Mouse (Mus musculus): Measurements from ENCODE around the gene Shoc2.
A peak's percentile ranks its signal among the peaks of the same experiment; 100 is the strongest.

Shoc2 gene

DNA sequence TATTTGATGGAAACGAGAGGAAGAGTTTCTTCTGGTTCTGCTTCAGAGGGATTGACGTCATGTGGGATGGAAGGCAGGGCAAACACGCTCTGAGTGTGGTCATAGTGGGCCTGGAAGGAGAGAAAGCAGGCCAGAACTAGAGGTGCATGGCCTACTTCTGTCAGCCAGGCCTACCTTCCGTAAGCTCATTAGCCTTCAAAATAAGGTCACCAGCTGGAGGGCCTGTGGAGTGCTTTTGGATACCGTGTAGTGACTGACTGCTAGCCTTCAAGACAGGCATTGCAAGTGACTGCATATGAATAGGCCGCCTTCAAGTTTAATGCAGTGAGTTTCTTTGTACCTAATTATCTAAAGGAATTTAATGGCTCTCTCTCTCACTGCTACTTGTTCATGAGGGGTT lies 91.0 kb downstream of the Shoc2 start:
- DNase-seq (ENCODE audit: low read depth, low spot score) = peak; percentile 78

DNA sequence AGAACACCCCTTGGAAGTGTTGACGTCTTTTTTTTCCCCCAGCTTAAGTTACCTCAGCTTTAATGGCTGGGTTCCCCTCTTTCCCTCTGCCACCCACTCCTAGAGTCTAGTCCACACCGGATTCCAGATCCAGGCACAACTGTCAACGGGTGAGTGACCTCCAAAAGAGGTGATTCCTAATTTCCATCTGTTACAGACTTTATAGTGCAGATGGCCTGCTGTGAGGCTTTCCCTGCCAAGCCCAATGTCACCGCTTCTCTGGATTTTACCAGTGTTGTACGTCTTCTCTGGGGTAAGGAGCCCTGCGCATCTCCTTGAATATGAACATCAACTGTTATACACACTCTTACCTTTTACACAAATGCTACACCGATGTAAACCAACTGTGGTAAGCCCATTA lies 95.3 kb downstream of the Shoc2 start:
- no peak for DNase-seq (ENCODE audit: low read depth, low spot score)

DNA sequence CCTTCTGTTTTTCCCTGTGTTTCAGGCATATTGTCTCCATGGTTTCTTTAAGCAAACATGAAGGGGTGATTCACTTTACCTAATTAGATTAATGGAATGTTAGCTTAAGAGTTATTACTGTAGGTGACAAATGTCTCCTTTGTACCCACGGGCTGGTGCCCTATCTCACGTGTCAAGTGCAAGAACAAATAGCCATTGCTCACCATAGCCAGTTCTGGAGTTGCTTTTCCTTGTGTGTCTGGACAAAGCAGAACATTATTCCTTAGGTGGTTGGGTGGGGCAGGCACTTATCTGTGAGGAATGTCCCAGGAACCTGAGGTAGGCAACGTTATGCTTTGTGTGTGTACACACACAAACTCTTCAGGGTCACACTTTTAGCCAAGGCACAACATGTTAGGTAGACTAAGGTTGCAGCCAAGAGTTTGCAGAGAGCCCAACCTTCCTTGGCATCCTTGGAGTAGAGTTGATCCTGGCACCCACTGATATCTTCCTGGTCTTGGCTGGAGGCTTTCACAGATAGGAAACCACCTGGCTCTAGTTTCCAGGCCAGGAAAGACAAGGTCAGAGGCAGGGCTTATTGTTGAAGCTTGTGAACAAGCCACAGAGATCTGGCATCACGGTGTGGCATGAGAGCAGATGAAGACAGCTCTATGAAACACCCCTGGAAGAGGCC lies 96.4 kb downstream of the Shoc2 start:
- DNase-seq (ENCODE audit: low read depth, low spot score) = no peak

DNA sequence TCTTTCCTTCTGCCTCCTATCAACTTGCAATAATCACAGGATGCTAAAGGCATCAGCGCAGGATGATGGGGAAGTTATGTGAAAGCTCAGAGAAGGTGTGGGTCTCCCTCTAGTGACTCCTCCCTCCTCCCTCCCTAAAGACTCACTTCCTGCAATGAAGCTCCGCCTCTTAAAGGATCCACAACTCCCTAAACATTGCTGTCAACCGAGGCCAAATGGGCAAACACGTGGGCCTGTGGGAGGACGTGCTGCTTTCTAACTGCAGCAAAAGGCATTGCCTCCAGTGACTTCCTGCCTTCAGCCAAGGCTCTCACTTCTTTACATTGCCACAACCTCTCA lies 96.9 kb downstream of the Shoc2 start:
- DNase-seq (ENCODE audit: low read depth, low spot score) = no peak

DNA sequence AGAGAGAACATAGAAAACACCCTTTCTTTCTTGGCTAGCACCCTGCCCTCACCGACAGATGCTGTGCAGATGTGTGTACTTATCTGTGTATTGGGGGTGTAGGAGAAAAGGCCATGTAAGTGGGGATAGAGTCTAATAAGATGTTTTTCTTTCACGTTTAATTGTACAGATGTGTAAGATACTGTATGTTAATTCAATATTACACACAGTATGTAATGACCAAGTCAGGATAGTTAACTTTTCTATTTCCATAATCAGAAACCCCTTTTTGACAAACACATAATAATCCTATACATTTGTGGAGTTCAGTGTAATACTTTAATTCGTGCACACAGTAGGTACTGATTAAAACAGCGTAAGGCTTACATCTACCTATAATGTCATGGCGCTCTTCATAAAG lies 99.7 kb downstream of the Shoc2 start, which contains the start of gene Adra2a:
TSS of gene Adra2a (plus strand) at position 301 of the 400 bp plus-strand sequence.
- no peak for DNase-seq (ENCODE audit: low read depth, low spot score)

DNA sequence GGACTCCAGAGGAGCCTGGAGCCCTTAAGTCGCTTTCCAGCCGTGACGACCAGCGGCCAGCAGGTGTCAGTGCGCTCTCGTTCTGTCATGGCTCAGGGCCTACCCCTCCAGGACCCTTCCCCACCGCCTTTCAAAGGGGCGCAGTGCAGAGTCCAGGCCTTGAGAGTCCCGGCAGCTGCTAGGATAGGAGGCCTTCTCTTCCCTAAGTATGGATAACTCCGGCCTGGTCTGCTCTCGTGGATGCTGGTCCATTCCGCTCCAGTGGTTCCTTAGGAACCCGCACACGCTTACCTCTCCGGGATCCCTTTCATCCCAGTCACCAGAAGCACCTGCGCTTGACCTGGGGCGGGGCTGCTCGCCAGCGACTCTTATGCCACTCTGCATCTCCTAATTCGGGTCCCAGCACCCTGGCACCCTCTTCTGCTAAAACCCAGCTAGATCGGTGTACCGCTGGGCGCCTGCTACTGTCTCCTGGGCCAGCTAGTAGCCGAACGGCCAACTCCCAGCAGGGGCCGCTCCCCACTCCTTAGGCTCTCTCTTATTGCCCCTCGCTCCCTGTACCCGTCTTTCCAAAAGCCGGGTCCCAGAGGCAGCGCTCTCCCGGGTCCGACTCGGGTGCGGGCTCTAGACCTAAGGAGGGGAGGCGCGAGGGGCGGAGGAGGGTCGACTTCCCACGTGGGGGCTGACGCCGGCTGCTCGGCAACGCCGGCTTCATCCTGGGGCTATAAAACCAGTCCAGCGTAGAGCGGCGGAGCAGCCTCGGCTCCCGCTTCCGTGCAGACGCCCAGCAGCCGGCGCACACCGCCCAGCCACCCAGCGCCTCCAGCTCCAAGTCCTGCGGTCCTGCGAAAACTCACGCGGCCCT lies 100.6 kb downstream of the Shoc2 start:
- DNase-seq (ENCODE audit: low read depth, low spot score) = no peak

DNA sequence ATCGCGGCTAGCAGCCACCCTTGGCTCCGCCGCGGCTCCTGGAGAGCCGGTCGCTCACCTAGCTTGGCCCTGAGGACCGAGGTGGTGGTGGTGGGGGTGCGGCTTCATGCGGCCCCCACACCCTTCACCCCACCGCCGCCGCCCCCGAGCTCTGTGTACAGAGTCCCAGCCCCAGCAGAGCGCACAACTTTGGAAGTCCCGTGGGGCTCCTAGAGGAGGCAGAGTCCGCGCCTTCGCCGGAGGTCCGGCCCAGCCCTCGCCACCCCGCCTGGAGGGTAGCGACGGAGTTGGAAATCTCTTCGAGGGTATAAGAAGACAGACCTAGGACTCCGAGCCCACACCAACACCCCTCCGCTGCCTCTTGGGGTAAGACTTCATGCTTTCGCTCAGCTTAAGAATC lies 101.3 kb downstream of the Shoc2 start:
- no peak for DNase-seq (ENCODE audit: low read depth, low spot score)

DNA sequence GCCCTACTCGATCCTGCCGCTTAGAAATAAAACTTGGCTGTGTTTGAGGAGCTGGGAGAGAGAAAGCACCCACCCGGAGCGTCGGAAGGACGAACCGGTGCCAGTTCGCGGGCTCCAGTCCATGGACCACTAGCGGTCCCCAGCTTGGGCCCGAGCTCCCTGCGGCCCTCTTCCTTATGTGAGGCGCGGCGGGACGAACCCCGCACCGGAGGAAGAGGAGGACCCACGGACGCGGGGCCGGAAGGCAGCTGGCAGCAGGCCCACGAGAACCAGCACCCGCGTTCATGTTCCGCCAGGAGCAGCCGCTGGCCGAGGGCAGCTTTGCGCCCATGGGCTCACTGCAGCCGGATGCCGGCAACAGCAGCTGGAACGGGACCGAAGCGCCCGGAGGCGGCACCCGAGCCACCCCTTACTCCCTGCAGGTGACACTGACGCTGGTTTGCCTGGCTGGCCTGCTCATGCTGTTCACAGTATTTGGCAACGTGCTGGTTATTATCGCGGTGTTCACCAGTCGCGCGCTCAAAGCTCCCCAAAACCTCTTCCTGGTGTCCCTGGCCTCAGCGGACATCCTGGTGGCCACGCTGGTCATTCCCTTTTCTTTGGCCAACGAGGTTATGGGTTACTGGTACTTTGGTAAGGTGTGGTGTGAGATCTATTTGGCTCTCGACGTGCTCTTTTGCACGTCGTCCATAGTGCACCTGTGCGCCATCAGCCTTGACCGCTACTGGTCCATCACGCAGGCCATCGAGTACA lies 102.0 kb downstream of the Shoc2 start:
- DNase-seq (ENCODE audit: low read depth, low spot score) = no peak

DNA sequence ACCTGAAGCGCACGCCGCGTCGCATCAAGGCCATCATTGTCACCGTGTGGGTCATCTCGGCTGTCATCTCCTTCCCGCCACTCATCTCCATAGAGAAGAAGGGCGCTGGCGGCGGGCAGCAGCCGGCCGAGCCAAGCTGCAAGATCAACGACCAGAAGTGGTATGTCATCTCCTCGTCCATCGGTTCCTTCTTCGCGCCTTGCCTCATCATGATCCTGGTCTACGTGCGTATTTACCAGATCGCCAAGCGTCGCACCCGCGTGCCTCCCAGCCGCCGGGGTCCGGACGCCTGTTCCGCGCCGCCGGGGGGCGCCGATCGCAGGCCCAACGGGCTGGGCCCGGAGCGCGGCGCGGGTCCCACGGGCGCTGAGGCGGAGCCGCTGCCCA lies 102.6 kb downstream of the Shoc2 start:
- no peak for DNase-seq (ENCODE audit: low read depth, low spot score)

DNA sequence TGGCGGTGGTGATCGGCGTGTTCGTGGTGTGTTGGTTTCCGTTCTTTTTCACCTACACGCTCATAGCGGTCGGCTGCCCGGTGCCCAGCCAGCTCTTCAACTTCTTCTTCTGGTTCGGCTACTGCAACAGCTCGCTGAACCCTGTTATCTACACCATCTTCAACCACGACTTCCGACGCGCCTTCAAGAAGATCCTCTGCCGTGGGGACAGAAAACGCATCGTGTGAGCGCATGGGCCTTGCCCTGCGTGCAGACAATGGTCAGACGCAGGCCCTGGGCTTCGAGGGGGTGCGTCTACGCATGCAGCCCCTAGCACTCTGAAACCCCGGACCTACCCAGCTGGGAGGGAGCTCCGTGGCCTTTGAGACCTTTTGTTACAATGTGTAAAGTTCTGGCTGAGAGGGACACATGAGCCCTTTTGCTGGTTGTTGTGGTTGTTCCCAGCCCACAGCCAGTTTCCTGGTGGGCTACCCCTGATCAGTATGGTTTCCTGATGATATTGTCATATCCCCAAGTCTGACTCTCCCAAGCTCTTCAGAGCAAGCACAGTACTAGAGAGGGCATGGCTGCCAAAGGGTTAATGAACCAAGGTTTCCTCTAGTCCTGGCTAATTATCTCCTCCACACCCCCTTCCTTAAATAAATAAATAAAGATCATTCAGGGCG lies 103.4 kb downstream of the Shoc2 start:
- DNase-seq (ENCODE audit: low read depth, low spot score) = no peak

DNA sequence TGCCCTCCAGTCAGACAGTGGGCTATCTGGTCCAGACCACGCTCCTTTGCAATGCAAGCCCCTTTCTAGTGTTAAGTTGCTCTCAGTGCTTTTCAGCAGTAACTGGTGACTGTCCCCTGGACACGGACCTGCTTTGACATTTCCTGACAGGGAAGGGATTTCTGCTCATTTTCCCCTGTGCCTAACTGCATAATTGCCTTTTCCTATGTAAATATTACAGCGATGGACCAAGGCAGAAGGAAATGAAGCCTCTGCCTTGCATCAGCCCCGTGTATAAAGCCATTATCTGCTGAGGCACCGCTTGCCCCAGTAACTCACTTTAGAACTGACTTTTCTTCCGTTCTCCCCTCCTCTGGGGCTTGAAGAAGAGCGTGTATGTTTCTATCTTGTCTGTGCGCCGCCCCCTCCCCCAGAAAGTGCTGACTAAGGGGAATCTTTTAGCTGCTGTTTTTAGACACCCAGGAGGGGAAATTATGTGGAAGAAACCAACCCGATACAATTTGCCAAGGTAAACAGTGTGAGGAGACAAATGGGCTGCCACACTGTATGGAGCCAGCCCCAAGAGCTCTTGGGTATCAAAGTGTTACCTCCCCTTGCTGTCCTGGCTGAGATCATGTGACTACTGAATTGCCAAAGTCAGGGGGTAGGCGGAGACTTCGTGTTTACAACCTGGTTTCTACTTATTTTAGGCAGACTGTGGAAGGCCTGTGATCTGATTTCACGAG lies 104.2 kb downstream of the Shoc2 start:
- no peak for DNase-seq (ENCODE audit: low read depth, low spot score)

DNA sequence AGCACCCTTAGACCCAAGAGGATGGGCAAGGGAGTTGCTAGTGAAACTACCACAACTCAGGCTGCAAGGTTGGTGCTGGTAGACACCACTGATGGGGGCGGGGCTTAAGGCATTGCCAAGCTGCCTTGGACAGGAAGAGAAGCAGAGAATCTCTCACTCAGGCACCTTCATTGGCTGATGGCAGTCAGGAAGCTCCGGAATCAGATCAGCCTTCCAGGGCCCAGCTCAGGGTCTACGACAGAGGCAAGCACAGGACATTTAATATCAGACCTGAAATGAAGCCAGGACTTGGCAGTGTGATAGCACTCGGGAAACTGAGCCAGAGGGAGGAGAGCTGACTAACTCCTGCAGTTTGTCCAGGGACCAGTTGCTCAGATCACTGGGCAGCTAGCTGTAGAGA lies 107.5 kb downstream of the Shoc2 start:
- no peak for DNase-seq (ENCODE audit: low read depth, low spot score)

DNA sequence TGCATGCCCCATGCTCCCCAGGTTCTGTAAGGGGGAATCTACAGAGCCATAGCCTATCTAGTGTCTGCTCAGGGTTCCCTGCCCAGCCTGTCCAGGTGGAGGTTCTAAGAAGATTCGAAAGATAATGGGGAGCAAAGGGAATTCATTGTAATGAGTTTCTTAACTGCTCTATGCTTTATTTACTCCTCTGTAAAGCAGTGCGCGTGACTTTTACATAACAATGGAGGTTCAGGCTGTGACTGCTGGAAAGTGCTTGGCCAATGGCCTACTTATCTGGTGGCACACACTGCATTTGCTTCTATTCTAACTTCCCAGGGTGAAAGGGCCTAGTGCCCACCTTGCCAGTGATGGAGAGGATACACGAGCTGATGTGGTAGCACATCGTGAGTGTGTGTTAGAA lies 111.7 kb downstream of the Shoc2 start:
- DNase-seq (ENCODE audit: low read depth, low spot score) = no peak

DNA sequence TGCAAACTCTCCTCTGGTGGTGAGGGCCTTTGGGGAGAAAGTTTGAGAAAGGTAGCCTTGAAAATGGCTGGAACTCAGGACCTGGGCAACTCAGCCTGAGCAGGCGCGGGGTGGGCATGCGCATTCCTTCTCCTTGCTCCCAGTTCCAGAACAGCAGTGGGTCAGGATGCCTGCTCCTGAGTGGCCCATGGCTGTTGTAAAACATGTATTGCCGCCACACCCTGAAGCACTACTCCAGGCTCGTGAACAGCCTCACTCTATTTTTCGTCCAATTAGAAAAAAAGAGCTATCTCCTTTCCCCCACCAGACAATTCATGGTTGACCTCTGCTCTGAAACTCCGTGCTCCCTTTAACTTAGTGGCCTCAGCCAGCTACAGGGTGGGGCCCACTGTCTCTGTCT lies 124.3 kb downstream of the Shoc2 start:
- no peak for DNase-seq (ENCODE audit: low read depth, low spot score)

DNA sequence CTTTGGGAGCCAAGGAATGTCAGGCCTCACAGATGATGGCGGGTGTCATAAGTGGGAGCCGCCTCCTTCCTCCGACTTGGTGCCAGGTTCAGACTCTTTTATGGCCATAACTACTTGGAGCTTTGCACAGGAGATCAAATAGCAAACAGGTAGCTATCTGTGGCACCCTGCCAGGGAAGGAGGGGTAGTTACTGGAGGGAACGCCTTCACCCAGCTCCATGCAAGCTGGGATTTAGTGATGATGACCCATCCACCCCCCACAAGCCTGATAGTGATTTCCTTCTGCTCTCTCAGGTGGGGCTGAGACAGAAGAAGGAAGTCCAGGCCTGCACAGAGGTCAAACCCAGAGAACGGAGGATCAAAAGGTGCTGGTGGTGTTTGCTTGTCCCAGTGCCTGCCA lies 126.4 kb downstream of the Shoc2 start:
- DNase-seq (ENCODE audit: low read depth, low spot score) = no peak

DNA sequence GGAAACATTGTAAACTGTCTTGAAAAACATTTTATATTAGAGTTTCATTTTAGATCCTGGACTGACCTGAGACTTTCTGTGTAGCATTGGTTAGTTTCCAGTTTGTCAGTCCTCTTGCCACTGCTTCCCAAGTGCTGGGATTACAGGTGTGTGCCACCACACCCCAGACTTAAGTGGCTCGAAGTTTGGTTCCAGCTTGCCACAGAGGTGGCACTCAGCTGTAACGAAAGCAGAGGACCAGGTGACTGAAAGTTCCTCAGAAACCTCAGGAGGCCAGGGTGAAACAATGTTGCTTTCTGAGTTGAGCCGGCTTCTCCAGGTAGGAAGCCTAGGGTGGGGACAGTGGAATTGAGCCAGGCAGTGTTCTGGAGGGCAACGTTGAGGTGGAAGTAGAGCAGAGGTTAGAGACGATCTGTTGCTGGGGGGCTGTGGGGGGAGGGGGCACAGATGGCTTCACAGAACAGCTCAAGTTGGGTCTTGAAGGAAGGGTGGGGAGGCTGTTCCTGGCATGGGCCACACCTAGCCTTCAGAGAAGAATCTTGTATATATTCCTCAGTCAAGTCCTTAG lies 128.2 kb downstream of the Shoc2 start:
- no peak for DNase-seq (ENCODE audit: low read depth, low spot score)

DNA sequence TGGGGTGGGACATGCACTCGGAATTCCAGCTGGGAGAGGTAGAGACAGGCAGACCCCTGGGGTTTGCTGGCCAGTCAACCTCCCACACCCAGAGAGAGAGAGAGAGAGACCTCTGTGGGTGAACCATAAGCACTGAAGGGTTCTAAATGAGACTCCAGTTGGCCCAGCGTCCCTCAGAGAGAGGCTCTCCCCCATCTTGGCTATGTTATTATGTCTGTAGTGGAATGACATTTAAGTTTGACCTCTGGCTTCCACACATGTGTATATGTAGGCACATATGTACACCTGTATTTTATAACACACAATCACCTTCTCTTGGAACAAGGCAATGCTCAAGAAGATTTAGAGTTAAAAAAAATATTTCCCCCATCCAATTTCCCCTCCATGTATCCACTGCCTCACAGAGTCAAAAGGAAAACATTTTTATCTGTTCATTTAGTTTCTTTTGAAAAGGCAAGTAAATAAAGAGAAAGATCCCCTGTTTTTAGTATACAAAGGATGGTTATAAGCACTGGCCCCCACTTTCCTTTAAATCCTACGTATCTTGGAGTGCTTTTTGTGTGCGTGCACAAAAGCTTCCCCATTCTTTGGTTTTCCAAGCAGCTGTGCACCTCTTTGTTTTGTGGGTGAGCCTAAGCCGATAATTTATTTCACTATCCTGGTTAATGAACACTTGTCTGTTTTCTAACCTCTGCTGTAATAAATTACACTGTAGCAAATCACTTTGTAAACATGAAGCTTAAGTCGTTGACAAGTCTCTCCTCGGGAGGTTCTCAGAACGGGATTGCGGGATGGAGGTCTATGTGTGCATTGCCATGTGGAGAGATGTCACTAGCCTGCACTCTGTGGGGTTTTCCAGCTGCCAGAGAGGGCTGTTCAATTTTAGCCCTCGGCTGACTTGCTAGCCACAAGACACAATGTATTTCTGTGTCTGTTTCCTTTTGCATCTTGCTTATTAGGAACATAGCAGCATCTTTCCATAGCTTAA lies 132.6 kb downstream of the Shoc2 start:
- DNase-seq (ENCODE audit: low read depth, low spot score) = no peak

DNA sequence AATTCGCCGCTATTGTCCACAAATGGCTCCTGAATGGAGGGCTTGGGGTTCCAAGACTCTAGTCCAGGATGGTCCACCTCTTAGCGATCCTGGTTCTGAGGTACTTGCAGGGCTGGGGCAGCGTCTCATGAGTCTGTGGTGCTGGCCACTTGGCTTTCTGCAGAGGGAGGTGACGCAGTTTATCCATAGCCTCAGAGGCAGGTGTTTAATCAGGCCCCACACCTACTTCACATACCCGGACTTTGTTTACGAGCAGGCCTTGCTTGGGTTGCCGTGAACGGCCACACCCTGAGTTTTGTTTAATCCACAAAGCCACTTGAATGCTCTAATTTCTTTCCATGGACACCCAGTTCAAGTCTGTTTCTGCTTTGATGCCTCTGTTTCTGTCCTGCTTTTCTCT lies 137.2 kb downstream of the Shoc2 start:
- DNase-seq (ENCODE audit: low read depth, low spot score) = no peak

DNA sequence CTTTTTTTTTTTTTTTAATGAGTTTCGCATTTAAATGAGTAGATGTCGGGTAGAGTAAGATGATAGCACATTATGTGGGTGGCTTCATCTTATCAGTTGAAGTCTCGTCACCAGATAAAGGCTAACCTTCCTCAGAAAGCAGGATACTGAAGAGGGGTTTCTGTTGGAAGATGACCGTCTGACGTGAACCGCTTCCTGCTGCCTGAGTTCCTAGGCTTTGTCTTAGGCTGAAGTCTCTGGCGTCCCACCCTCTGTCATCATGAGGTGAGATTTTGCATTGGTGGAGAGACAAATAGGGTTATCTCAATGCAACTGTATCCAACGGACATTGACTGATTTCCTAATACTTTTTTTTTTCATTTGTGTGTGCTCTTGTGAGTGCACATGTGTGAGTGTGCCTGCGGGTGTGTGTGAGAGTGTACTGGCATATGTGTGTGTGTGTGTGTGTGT lies 137.6 kb downstream of the Shoc2 start:
- no peak for DNase-seq (ENCODE audit: low read depth, low spot score)
